8 mouse cellular contexts compared by ENCODE assay signal in genomic region chr4:125015806-125016635, GRCm38 (mm10). TPM values are rescaled to one million over a fixed set of nuclear protein-coding genes. Genes with fewer than 3 reads are reported as not detected.
DNase-seq lines count a peak whose midpoint lies in the region; TF ChIP-seq lines count a peak whose summit lies in the region.

Gnl2 (plus strand) TSS chr4:125016585.

- intact Hi-C loops in left cerebral cortex, adult 2 months (cut with DNase I), result no loop called here
- intact Hi-C loops in heart, adult 2 months (cut with DNase I), result no loop called here

- no peaks in the 10 kb centered on the region for H3K79me2 ChIP-seq in heart, adult 2 months (replicated peaks; ENCODE audit: control insufficient read depth, insufficient read depth, low read length)

- H3K9me3 ChIP-seq in embryonic facial prominence, embryonic 10.5 days, result no peaks in the 10 kb centered on the region

- H3K4me1 ChIP-seq in embryonic facial prominence, embryonic 10.5 days, result no peaks in the 10 kb centered on the region; the same call in 1 of the 2 replicates
- H3K4me1 ChIP-seq in heart, adult 2 months (ENCODE audit: control insufficient read depth, insufficient read depth, low read length), result no peaks in the 10 kb centered on the region

- no peak within 1 kb of the TSS for H3K27ac ChIP-seq in left cerebral cortex, adult 2 months
- H3K27ac ChIP-seq in embryonic facial prominence, embryonic 10.5 days (replicated peaks), result no peak within 1 kb of the TSS
- H3K27ac ChIP-seq in heart, adult 2 months, result no peak within 1 kb of the TSS

- H3K4me3 ChIP-seq in left cerebral cortex, adult 2 months, result no peak within 1 kb of the TSS
- H3K4me3 ChIP-seq in embryonic facial prominence, embryonic 10.5 days, result no peak within 1 kb of the TSS
- H3K4me3 ChIP-seq in heart, adult 2 months, result no peak within 1 kb of the TSS

- 85% methylated on average over 10 of the region's 10 CpGs for WGBS in embryonic facial prominence, embryonic 10.5 days
- 63% methylated on average over 10 of the region's 10 CpGs for WGBS in heart, adult 2 months

- no peak for DNase-seq in left cerebral cortex, adult 2 months (ENCODE audit: extremely low spot score in 1 of 2, low spot score in 2 of 2)
- DNase-seq in left cerebral cortex, adult 9 months (ENCODE audit: low spot score in 2 of 2), result no peak
- no peak for DNase-seq in embryonic facial prominence, embryonic 10.5 days (ENCODE audit: low spot score)
- peak; percentile 42 to 51 for DNase-seq in heart, adult 2 months
- no peak for DNase-seq in layer of hippocampus, postnatal 10 days (ENCODE audit: low spot score in 2 of 2)
- DNase-seq in lung, postnatal 14 days, result peak; percentile 62
- DNase-seq in testis, postnatal 10 days (ENCODE audit: low spot score), result peak; percentile 66
- no peak for DNase-seq in cerebellum, postnatal 25 days

- no peak for TF ChIP-seq POLR2A in heart, adult 2 months (IDR thresholded peaks at IDR 0.05; ENCODE audit: insufficient read depth, low read depth, low read length)

- no peak within 1 kb of the TSS for H3K9ac ChIP-seq in heart, adult 2 months (ENCODE audit: low read depth, low read length)

- H3K36me3 ChIP-seq in embryonic facial prominence, embryonic 10.5 days (replicated peaks), result no peaks in the 10 kb centered on the region
- H3K36me3 ChIP-seq in heart, adult 2 months (ENCODE audit: control insufficient read depth, insufficient read depth, low read length), result no peaks in the 10 kb centered on the region

- H3K27me3 ChIP-seq in embryonic facial prominence, embryonic 10.5 days (replicated peaks; ENCODE audit: low read depth, poor library complexity, severe bottlenecking), result peaks cover 12% of the 10 kb centered on the region
- no peaks in the 10 kb centered on the region for H3K27me3 ChIP-seq in heart, adult 2 months (ENCODE audit: control insufficient read depth, insufficient read depth, low read length)

- no peak for TF ChIP-seq EP300 in heart, adult 2 months (IDR thresholded peaks at IDR 0.05; ENCODE audit: insufficient read depth, low read depth, low read length)

- TF ChIP-seq CTCF in left cerebral cortex, adult 2 months (IDR thresholded peaks at IDR 0.05), result no peak
- no peak for TF ChIP-seq CTCF in heart, adult 2 months (IDR thresholded peaks at IDR 0.05)

RNA-seq across cellular contexts. Expression of gene Gnl2, which starts in this region (rescaled TPM):
- total RNA-seq in left cerebral cortex, adult 2 months (2021), result 10 to 100 TPM; 61.3 to 65.5 TPM
- polyA plus RNA-seq in embryonic facial prominence, embryonic 10.5 days (2016; fragmentation: Nextera tagmentation; extraction: Ambion mirVana), result 93.7 and 101 TPM in 2 replicates
- total RNA-seq in heart, adult 2 months (2021), result 10 to 100 TPM; 27.7 to 28.7 TPM
- polyA plus RNA-seq in heart, adult 2 months (2012; rRNA removed), result 12.2 and 18.6 TPM in 2 replicates
- total RNA-seq in layer of hippocampus, postnatal 10 days (2021), result 10 to 100 TPM; 73.5 to 74.9 TPM

Comparison
In these comparisons a context has a peak if more than half of its experiments do, and no peak if none do; other contexts are left out.
1. DNase-seq: peak in heart, adult 2 months (2 of 2), lung, postnatal 14 days (single experiment) and testis, postnatal 10 days (single experiment); none in left cerebral cortex, adult 2 months (0 of 2), left cerebral cortex, adult 9 months (0 of 2), embryonic facial prominence, embryonic 10.5 days (single experiment), layer of hippocampus, postnatal 10 days (0 of 2) and cerebellum, postnatal 25 days (0 of 2).